Mouse (Mus musculus): ENCODE measurements around the gene Serpina5.

The Serpina5 gene

DNA sequence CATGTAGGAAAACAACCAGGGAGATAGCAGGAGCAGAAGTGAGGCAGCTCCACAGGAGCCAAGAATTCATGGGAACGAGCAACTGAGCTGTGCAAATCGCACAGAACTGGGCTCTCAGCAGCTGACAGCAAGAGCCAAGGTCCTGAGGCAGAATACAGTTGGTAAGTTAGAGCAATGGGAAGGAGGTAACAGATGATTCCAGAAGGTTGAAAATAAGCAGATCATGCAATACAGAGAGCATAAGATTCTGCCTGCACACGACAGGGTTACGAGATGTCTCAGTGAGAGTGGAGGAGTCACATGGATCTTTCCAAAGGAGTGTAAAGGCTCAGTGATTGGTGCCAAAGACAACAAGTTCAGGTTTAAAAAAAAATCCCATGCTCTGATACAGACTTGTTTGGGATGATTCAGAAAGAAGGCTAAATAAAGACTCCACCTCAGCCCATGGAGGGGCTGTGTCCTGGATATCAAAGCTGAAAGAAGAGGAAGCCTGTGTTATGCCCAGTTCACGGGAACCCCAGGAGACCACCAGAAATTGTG is 24.2 kb downstream of the Serpina5 start:
- DNase-seq (ENCODE audit: extremely low spot score, low read depth, low spot score): no peak

DNA sequence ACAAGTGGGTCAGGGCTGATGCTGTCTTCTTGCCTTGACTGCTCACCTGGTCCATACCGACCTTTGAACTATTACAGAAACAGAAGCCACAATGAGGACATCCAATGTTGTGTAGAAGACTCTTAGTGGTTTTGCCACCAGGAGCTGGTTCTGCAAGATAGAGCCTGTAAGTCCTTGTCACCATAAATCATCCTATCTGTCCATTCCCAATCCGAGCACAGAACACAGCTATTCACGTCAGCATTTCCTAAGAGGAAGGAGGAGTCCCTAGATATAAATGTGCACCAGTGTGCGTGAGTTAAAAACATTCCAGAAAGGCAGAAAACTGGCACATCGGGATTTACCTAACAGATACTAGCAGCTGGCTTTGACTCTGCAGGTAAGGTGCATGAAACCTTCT is 26.8 kb downstream of the Serpina5 start, which contains the start of gene Serpina3b:
Serpina3b (plus strand) TSS at position 301 of the 400 bp plus-strand sequence.
- DNase-seq (ENCODE audit: extremely low spot score, low read depth, low spot score): no peak

DNA sequence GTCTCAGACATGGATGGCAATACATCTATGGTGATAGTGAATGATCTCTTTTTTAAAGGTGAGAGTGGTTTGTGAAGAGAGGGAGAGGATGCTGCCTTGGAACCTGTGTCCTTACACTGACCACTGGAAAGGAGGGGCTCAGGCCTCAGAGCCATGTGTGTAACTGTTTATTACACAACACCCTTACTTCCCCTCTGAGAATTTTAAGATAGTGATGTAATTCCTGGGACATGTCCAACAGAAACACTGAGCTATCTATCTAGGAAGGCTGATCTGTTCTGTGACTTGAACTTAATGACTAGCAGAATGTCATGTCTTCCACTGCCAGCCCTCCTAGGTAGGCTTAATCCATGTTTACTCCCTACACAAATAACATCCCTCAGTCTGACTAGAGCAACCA is 30.1 kb downstream of the Serpina5 start:
- DNase-seq (ENCODE audit: extremely low spot score, low read depth, low spot score): no peak

DNA sequence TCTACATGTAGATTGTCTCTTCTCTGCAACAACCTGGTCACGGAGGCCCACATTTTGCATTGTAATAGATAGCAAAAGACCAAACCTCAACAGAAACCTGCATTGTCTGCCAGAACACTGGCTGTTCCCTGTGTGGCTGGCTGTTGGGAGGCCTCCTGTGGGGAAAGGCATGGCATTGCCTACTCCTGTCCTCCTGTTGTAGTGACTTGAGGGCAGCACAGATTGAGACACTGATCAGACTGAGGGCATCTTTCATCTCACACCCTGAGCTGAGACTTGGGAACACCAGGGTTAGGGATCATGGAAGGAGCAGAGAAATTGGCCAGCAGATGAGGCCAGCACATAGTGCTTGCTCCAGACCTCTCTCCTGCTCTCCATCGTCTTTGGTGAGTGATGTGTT is 37.3 kb downstream of the Serpina5 start:
- no peak for DNase-seq (ENCODE audit: extremely low spot score, low read depth, low spot score)

DNA sequence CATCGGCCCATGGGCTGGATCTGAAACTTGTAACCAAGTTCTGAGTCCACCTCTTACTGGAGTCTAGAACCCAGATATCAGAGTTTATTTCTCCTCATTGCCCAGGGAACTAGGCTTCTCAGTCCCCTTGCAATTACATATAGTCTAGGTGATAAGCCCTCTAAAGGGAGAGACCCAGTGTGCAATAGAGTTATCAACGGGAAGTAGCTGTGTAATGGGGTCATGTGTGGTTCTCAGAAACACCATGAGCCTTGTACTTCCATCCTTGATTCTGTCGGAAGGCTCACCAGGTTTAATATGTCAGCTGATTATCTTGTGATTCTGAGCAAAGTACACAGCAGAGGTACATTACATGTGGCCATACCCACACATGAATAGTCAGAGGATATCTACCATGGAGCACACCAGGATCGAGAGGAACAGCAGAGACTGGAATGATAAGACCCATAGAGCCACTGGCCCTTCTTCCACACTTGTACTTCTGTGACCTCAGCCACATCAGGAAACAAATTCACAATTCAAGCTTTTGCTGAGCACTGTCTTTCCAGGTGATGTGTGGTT is 39.7 kb downstream of the Serpina5 start:
- DNase-seq (ENCODE audit: extremely low spot score, low read depth, low spot score): no peak

DNA sequence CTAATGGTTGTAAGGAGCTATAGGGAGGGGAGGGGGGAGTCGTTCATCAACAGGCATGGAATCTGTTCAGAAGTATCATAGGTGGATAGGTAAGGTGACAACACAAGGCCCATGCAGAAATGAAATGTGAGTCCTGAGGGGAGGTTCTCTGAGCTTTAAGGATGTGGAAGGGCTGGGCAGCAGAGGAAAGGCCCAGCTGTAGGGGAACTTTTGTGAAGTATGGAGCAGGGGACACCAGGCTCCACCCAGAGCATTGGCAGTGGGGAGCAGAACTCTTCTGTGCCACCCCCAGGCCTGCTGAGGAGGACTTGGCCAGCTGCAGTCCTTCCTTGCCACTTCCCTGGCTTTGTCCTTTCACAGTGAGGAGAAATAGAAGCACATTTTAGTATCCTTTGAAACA is 40.6 kb downstream of the Serpina5 start:
- no peak for DNase-seq (ENCODE audit: extremely low spot score, low read depth, low spot score)

DNA sequence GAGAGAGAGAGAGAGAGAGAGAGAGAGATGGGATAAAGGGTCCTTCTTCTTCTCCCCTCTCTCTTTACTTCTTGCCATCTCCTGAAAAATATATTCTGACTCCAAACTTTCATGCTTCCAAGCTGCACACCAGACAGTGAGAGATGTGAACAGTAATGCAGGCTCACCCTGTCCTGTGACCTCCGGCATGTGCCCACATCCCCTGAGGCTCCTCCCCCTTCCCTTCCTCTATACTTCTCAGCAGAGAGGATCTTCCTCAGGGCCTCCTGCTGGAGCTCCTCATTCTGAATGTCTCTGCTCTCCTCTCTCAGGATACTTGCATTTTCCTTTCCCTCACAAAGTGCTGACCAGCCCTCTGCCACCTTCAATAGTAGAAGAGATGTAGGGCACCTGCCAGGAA is 41.5 kb downstream of the Serpina5 start:
- DNase-seq (ENCODE audit: extremely low spot score, low read depth, low spot score): no peak

DNA sequence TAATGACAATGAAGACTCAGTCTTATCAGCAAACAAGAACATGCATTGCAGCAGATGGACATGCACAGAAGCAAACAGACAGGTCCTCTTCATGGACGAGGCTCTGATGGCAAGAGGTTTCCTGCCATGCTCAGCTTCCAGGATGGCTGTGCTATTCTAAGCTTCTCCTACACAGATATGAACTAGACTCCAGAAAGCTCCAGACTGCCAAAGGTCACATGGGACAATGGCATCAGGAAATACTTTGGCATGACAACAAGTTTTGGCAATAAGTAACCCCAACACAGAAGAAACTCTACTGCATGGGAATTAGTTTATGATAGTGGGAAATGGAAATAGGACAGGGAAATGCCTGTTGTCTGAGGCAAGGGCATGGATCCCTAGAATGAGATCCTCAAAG is 42.4 kb downstream of the Serpina5 start:
- DNase-seq (ENCODE audit: extremely low spot score, low read depth, low spot score): no peak

DNA sequence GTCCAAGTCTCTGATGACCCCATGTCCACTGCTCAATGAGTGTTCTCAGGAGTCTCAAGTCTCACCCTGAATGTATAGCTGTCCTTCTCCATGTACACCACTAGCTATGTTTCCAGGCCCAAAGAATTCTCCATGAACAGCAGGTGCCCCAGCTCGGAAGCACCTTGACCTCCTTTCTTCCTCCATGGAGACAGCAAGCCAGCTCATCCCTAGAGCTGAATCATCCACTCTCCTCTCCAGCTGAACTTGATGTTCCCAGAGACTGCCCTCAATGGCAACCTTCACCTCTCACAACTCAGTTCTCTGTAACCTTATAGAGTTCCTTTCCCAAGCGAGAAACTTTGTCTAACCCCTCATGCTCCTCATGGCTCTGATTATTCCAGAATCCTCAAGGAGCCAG is 44.7 kb downstream of the Serpina5 start:
- DNase-seq (ENCODE audit: extremely low spot score, low read depth, low spot score): no peak

DNA sequence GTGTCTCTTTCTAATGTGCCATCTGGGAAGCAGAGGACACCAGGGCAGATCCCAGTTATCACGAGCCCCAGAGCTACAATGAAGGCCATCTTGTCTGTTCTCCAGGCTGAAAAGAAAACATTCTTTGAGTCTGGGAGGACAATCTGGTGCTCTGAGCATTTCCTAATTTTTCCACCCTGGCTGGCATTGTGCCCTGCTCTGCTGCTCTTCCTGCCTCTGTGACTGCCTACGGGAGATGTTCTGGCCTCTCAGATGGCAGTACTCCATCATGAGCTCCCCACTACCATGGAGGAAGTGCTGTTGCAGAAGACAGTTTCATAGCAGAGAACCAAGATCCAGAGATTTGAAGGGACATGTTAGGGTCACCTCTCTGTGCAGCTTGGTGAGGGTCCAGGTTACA is 51.1 kb downstream of the Serpina5 start:
- DNase-seq (ENCODE audit: extremely low spot score, low read depth, low spot score): no peak

DNA sequence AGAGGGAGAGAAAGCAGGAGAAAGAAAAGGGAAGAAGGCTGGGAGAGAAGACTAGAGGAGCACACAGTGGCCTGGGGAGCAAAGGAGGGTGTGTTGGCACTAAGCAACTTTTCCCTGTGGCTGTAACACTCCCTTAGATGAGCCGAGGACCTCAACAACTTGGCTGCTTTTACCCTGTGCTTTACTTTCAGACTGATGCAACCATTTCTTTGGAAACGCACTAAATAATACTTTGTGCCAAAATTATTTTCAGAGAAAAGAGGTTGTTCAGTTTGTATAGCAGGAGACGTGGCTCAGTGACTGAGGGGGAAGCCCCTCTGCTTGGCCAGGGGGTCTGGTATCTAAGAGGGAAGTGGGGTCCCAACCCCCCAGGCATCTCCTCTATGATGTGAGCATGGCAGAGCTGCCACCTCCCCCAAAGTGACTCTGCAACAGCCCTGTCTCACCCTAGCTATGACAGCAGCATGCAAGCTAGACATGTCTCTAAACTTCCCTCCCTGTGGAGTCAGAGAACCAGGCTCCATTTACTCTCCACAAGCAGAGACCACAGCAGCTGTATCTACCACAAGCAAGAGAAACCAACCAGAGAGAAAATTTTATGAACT is 52.2 kb downstream of the Serpina5 start:
- no peak for DNase-seq (ENCODE audit: extremely low spot score, low read depth, low spot score)

DNA sequence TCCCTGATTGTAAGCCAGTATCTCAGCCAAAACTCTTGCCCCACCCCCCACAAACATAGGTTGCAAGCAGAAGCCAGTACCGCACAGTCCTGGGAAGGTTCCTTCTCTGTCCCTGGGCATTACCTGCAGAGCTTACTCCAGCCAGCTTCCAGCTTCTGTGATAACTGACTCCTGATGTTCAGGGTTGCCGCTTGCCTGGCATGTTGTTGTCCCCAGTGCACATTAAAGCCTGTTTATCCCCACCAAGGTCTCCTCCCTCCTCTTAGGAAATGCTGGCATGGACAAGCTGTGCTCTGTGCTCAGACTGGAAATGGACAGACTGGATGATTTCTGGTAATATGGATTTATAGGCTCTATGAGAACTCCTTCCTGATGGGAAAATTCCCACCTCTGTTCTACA is 52.7 kb downstream of the Serpina5 start, which contains the start of gene Serpina3c:
Serpina3c (minus strand) TSS at position 215 of the 400 bp plus-strand sequence.
- DNase-seq (ENCODE audit: extremely low spot score, low read depth, low spot score): no peak

Measured in hindlimb bud, embryonic 11.5 days (tissue).